Mouse (Mus musculus) erythroblast, embryonic 14.5 days (primary cell): Measurements from ENCODE around the gene Tssk6.

ENCODE experiments used
- GATA1 ChIP-seq: IDR thresholded peaks from 2 replicates; pipeline ENCODE4 v1.6.1; 2012; ENCODE audit warnings: low read length, inconsistent platforms, mixed read lengths
- TAL1 ChIP-seq: IDR thresholded peaks from 3 replicates; pipeline ENCODE4 v1.6.1; 2012; ENCODE audit warnings: low read length, inconsistent platforms, mixed read lengths

DNA sequence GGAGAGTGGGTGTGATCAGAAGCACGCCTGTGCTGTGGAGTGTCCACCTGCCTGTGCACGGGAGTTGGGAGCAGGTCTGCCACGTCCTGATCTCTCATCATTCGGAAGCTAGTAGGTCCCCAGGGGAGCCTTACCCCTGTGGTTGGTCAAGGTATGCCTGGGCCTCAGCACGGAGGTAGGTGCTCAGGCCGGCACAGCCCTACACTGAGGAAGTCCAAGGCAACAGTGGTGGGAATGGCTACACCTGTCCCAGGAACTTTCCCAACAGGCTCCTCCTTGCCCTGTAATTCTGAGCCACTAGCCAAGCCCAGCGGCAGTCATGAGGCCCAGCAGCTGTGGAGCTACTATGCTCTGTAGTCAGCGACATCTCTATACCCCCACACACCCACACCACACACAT is 22.3 kb upstream of the Tssk6 start:
- TF ChIP-seq GATA1 (no peak), TAL1 (no peak)
